Mouse (Mus musculus) inflammation-experienced regulatory T-cells, adult 6 months (primary cell): Measurements from ENCODE around the gene Olfr294. TPM values are rescaled to one million over a fixed set of nuclear protein-coding genes. Genes with fewer than 3 reads are reported as not detected.

ENCODE experiments used
- ATAC-seq: one replicate; pipeline ENCODE4 v1.8.0; 2017
- polyA plus RNA-seq, 3 experiments: library from polyadenylated mRNA; unstranded; fragments of 100-300 nt; shearing (Covaris generic); gene quantifications; one replicate each; pipeline ENCODE4 v1.2.1; 2017

Olfr294 gene
- polyA plus RNA-seq, result not detected

GRCm38 (mm10) chr7:86616543-86616942 lies at the start of gene Olfr294:
Gene Olfr294 (minus strand): TSS chr7:86616643.
- ATAC-seq, result no peak

DNA sequence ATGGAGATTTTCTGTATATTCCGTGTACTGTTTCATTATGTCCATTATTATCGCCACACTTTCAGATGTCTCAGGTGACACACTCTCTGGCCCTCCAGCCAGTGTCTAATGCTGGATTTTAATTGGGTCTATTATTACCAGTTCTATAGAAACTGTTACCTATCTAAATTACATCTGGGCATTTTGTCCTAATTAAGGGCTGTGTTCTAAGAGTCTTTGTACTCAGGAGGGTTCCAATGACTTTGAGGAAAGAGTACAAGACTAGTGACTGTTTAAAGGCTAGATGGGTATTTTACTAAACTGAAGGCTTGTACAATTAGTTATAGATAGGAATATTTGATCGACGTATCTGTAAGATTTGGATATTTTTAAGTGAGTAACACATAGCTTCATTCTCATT lies 32.3 kb upstream of the Olfr294 start, which contains the start of gene Olfr293:
TSS of gene Olfr293 (plus strand) at position 301 of the 400 bp plus-strand sequence.
- no peak for ATAC-seq

- no peak for ATAC-seq
Measured at GRCm38 (mm10) chr7:86583562-86583961, 32.9 kb downstream of the Olfr294 start, which contains the start of gene Olfr295. Gene Olfr295 (plus strand): TSS chr7:86583862.

Other genes starting within 250 kb of the Olfr294 start
- gene Olfr305, start 249.7 kb downstream of the Olfr294 start, polyA plus RNA-seq, result not detected
- not detected for gene Olfr304, start 230.0 kb downstream of the Olfr294 start, polyA plus RNA-seq
- not detected for gene Olfr303, start 218.9 kb downstream of the Olfr294 start, polyA plus RNA-seq
- gene Olfr301, start 212.8 kb downstream of the Olfr294 start, polyA plus RNA-seq, result not detected
- not detected for gene Olfr299, start 156.7 kb downstream of the Olfr294 start, polyA plus RNA-seq
- not detected for gene Olfr298, start 124.2 kb downstream of the Olfr294 start, polyA plus RNA-seq
- not detected for gene Olfr297, start 96.7 kb downstream of the Olfr294 start, polyA plus RNA-seq
- gene Olfr295, start 32.8 kb downstream of the Olfr294 start, polyA plus RNA-seq, result not detected
- not detected for gene Olfr293, start 32.4 kb upstream of the Olfr294 start, polyA plus RNA-seq
- gene Olfr292, start 71.7 kb upstream of the Olfr294 start, polyA plus RNA-seq, result not detected
- not detected for gene Folh1, start 159.3 kb upstream of the Olfr294 start, polyA plus RNA-seq
- gene Vmn2r77, start 178.4 kb upstream of the Olfr294 start, polyA plus RNA-seq, result not detected